Mouse (Mus musculus): ENCODE results near the gene Tppp2. TPM values are rescaled to one million over a fixed set of nuclear protein-coding genes. Genes with fewer than 3 reads are reported as not detected.

The Tppp2 gene
- polyA plus RNA-seq, 1 experiment from 2014 or later: not detected

Other genes with a start within 250 kb of the Tppp2 start
- not detected in 2 replicates for gene Gm17079, start 223.0 kb upstream of the Tppp2 start, polyA plus RNA-seq (2016; fragmentation: Nextera tagmentation; extraction: Ambion mirVana)
- not detected in 2 replicates for gene Gm5800, start 201.2 kb upstream of the Tppp2 start, polyA plus RNA-seq (2016; fragmentation: Nextera tagmentation; extraction: Ambion mirVana)
- not detected in 2 replicates for gene Ang4, start 144.8 kb upstream of the Tppp2 start, polyA plus RNA-seq (2016; fragmentation: Nextera tagmentation; extraction: Ambion mirVana)
- not detected in 2 replicates for gene AY358078, start 118.4 kb upstream of the Tppp2 start, polyA plus RNA-seq (2016; fragmentation: Nextera tagmentation; extraction: Ambion mirVana)
- not detected in 2 replicates for gene Ear6, start 64.7 kb upstream of the Tppp2 start, polyA plus RNA-seq (2016; fragmentation: Nextera tagmentation; extraction: Ambion mirVana)
- 58.2 and 66.0 TPM in 2 replicates for gene Mettl17, start 33.6 kb upstream of the Tppp2 start, polyA plus RNA-seq (2016; fragmentation: Nextera tagmentation; extraction: Ambion mirVana)
- gene Slc39a2, start 25.5 kb upstream of the Tppp2 start, polyA plus RNA-seq (2016; fragmentation: Nextera tagmentation; extraction: Ambion mirVana): 1.3 and 1.7 TPM in 2 replicates
- gene Ndrg2, start 4.3 kb upstream of the Tppp2 start, polyA plus RNA-seq (2016; fragmentation: Nextera tagmentation; extraction: Ambion mirVana): 34.2 and 41.1 TPM in 2 replicates
- not detected in 2 replicates for gene Rnase13, start 4.3 kb downstream of the Tppp2 start, polyA plus RNA-seq (2016; fragmentation: Nextera tagmentation; extraction: Ambion mirVana)
- gene Arhgef40, start 66.3 kb downstream of the Tppp2 start, polyA plus RNA-seq (2016; fragmentation: Nextera tagmentation; extraction: Ambion mirVana): 116 and 117 TPM in 2 replicates
- 1.1 TPM in 2 replicates for gene Tmem253, start 97.2 kb downstream of the Tppp2 start, polyA plus RNA-seq (2016; fragmentation: Nextera tagmentation; extraction: Ambion mirVana)
- gene Zfp219, start 102.3 kb downstream of the Tppp2 start, polyA plus RNA-seq (2016; fragmentation: Nextera tagmentation; extraction: Ambion mirVana): 97.1 and 101 TPM in 2 replicates
- gene Olfr221, start 124.0 kb downstream of the Tppp2 start, polyA plus RNA-seq (2016; fragmentation: Nextera tagmentation; extraction: Ambion mirVana): not detected in 2 replicates
- gene Hnrnpc, start 185.6 kb downstream of the Tppp2 start, polyA plus RNA-seq (2016; fragmentation: Nextera tagmentation; extraction: Ambion mirVana): 870 and 873 TPM in 2 replicates
- gene Rpgrip1, start 192.3 kb downstream of the Tppp2 start, polyA plus RNA-seq (2016; fragmentation: Nextera tagmentation; extraction: Ambion mirVana): 54.7 and 74.0 TPM in 2 replicates

Measured in forebrain, embryonic 12.5 days (tissue).